Mouse (Mus musculus): ENCODE data around the gene Ttll9. TPM values are rescaled to one million over a fixed set of nuclear protein-coding genes. Genes with fewer than 3 reads are reported as not detected.

Gene Ttll9
- polyA plus RNA-seq, 1 experiment from 2014 or later: 1.6 TPM

GRCm38 (mm10) chr2:153009192-153009973 lies 47.1 kb downstream of the Ttll9 start:
- no peaks in the 10 kb centered on the region; the same call in none of the 2 replicates for H3K36me3 ChIP-seq (replicated peaks; ENCODE audit: control insufficient read depth, insufficient read depth, low read depth, low read length)
- WGBS: 93% methylated on average over 12 of the region's 12 CpGs
- H3K9ac ChIP-seq (replicated peaks; ENCODE audit: low read length): no peak overlapping the region
- H3K4me3 ChIP-seq (ENCODE audit: low read depth, low read length): no peak overlapping the region
- ATAC-seq (replicated peaks; ENCODE audit: insufficient number of reproducible peaks, low FRiP score, low TSS enrichment, low read depth): no peak
- no peaks in the 10 kb centered on the region for H3K27me3 ChIP-seq (ENCODE audit: control insufficient read depth, insufficient read depth, low read length)
- DNase-seq (ENCODE audit: low spot score): no peak
- H3K4me2 ChIP-seq (ENCODE audit: low read depth, low read length): no peak overlapping the region
- no peak overlapping the region for H3K27ac ChIP-seq (replicated peaks; ENCODE audit: low read depth, low read length)
- peaks cover 3% of the 10 kb centered on the region; the same call in 1 of the 2 replicates for H3K4me1 ChIP-seq (ENCODE audit: control insufficient read depth, insufficient read depth, low read length)
- H3K9me3 ChIP-seq (replicated peaks; ENCODE audit: control insufficient read depth, low read length): no peaks in the 10 kb centered on the region

DNA sequence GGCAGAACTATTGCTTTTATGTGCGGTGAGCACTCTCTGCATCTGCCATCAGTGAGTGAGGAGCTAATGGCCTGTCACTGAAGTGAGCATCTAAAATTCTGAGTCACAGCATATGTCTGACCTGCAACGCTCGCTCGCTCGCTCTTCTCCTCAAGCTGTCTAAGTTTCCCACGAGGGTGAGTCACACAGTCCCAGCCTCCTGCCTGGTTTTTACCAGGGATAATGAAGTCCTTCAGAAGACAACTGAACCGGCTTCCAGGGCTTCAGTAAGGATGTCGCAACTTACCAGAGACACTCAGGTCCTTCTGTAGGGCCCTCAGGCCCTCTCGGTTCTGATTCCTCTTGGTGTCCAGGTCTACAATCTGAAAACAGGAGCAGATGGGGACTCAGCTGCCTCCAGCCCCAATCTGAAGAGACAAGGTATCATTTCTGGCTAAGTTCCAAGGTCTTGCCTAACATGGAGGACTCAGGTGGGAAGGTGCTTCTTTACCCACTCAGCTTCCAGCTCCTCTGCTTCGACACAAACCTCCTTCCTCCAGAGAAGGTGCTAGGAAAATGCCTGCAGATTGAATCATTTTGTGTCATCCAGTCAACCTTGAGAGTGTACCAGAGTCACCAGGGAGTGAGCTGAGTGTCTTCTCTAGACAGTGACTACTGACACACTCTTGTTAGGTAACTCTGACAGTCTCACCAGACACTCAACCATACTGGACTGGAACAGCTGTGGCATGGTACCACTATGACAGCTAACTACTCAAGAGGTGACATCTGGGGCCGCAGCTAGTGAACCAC lies 51.6 kb downstream of the Ttll9 start:
- peak overlapping the region; percentile 88 for H3K4me2 ChIP-seq (ENCODE audit: low read depth, low read length)
- ATAC-seq (replicated peaks; ENCODE audit: insufficient number of reproducible peaks, low FRiP score, low TSS enrichment, low read depth): no peak
- DNase-seq (ENCODE audit: low spot score): no peak
- no peak overlapping the region for H3K9ac ChIP-seq (replicated peaks; ENCODE audit: low read length)
- no peaks in the 10 kb centered on the region; the same call in none of the 2 replicates for H3K36me3 ChIP-seq (replicated peaks; ENCODE audit: control insufficient read depth, insufficient read depth, low read depth, low read length)
- 90% methylated on average over 11 of the region's 11 CpGs for WGBS
- no peaks in the 10 kb centered on the region for H3K9me3 ChIP-seq (replicated peaks; ENCODE audit: control insufficient read depth, low read length)
- no peak overlapping the region for H3K27ac ChIP-seq (replicated peaks; ENCODE audit: low read depth, low read length)
- peak overlapping the region; percentile 67 for H3K4me3 ChIP-seq (ENCODE audit: low read depth, low read length)
- no peaks in the 10 kb centered on the region for H3K27me3 ChIP-seq (ENCODE audit: control insufficient read depth, insufficient read depth, low read length)
- H3K4me1 ChIP-seq (ENCODE audit: control insufficient read depth, insufficient read depth, low read length): peaks cover 3% of the 10 kb centered on the region; the same call in 1 of the 2 replicates

DNA sequence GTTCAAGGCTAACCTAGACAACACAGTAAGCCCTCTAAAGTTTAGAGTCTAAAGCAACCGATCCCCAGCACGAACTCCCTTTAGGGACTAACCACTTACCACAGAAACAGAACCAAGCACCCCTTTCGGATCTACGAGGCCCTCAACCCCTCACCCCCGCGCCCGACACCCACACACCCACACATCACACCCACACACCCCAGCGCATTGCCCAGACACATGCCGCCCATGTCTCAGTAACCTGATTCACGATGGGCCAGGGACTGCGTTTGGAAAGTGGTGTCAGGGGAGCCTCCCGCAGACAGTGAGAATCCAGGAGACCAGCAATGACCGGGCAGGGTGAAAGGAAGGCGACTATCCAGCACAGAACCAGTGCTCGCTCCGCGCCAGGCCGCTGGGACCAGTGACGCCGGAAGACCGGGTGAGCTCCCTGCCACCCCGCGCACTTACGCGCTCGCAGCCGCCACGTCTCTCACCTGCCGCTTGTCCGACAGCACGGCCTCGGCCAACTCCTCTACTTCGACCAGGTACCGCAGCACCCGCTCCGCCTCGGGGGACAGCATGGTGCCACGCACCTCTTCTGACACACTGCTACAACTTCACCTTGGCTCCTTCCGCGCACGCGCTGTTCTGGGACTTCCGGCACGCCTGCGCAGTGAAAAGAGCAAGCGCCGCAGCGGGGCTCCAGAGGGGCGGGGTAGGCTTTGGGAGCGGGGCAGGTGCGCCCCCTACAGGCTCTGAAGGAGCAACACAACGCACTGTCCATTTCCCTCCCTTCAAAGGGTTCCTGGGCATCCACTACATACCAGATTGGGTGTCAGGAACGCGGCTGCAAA lies 52.7 kb downstream of the Ttll9 start, which contains the start of gene Pdrg1:
Gene Pdrg1 (minus strand): TSS at position 670 of the 836 bp plus-strand sequence.
- Histone ChIP-seq H3K4me2 (ENCODE audit: low read depth, low read length) (peak within 1 kb of the TSS; percentile 88), H3K36me3 (replicated peaks; ENCODE audit: control insufficient read depth, insufficient read depth, low read depth, low read length) (no peaks in the 10 kb centered on the region; the same call in none of the 2 replicates), H3K4me1 (ENCODE audit: control insufficient read depth, insufficient read depth, low read length) (peaks cover 3% of the 10 kb centered on the region; the same call in 1 of the 2 replicates), H3K4me3 (ENCODE audit: low read depth, low read length) (peak within 1 kb of the TSS; percentile 67), H3K27ac (replicated peaks; ENCODE audit: low read depth, low read length) (no peak within 1 kb of the TSS), H3K27me3 (ENCODE audit: control insufficient read depth, insufficient read depth, low read length) (no peaks in the 10 kb centered on the region), H3K9me3 (replicated peaks; ENCODE audit: control insufficient read depth, low read length) (no peaks in the 10 kb centered on the region), H3K9ac (replicated peaks; ENCODE audit: low read length) (peak within 1 kb of the TSS; percentile 63)
- DNase-seq (ENCODE audit: low spot score) (peak; percentile 96), ATAC-seq (replicated peaks; ENCODE audit: insufficient number of reproducible peaks, low FRiP score, low TSS enrichment, low read depth) (peak; percentile 94)
- WGBS: 1% methylated on average over 54 of the region's 54 CpGs

DNA sequence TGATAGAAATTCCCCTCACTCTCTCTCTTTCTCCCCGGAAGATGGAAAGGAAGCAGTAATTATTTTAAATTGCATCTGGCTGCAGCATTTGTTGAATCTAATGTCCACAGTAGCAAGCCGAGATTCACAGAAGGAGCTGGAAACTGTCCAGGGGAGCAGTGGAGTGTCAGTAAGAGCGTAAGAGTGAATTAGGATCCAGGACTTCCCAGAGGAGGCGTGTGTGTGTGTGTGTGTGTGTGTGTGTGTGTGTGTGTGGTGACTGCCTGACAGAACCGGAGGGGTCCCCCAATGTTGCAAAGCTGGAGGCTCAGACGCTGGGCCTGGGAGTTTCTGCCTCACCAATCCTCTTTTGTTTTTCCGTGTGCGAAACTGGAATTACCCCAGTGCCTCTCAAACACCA lies 53.5 kb downstream of the Ttll9 start:
- no peaks in the 10 kb centered on the region for H3K27me3 ChIP-seq (ENCODE audit: control insufficient read depth, insufficient read depth, low read length)
- H3K4me2 ChIP-seq (ENCODE audit: low read depth, low read length): no peak overlapping the region
- H3K9ac ChIP-seq (replicated peaks; ENCODE audit: low read length): no peak overlapping the region
- H3K36me3 ChIP-seq (replicated peaks; ENCODE audit: control insufficient read depth, insufficient read depth, low read depth, low read length): no peaks in the 10 kb centered on the region; the same call in 1 of the 2 replicates
- no peak overlapping the region for H3K4me3 ChIP-seq (ENCODE audit: low read depth, low read length)
- peaks cover 3% of the 10 kb centered on the region; the same call in 1 of the 2 replicates for H3K4me1 ChIP-seq (ENCODE audit: control insufficient read depth, insufficient read depth, low read length)
- DNase-seq (ENCODE audit: low spot score): no peak
- no peak for ATAC-seq (replicated peaks; ENCODE audit: insufficient number of reproducible peaks, low FRiP score, low TSS enrichment, low read depth)
- no peaks in the 10 kb centered on the region for H3K9me3 ChIP-seq (replicated peaks; ENCODE audit: control insufficient read depth, low read length)
- 45% methylated on average over 8 of the region's 8 CpGs for WGBS
- no peak overlapping the region for H3K27ac ChIP-seq (replicated peaks; ENCODE audit: low read depth, low read length)

- Histone ChIP-seq H3K9me3 (replicated peaks; ENCODE audit: control insufficient read depth, low read length) (no peaks in the 10 kb centered on the region), H3K9ac (replicated peaks; ENCODE audit: low read length) (no peak overlapping the region), H3K4me2 (ENCODE audit: low read depth, low read length) (no peak overlapping the region), H3K4me1 (ENCODE audit: control insufficient read depth, insufficient read depth, low read length) (peaks cover 3% of the 10 kb centered on the region; the same call in 1 of the 2 replicates), H3K27me3 (ENCODE audit: control insufficient read depth, insufficient read depth, low read length) (no peaks in the 10 kb centered on the region), H3K36me3 (replicated peaks; ENCODE audit: control insufficient read depth, insufficient read depth, low read depth, low read length) (no peaks in the 10 kb centered on the region; the same call in 1 of the 2 replicates), H3K27ac (replicated peaks; ENCODE audit: low read depth, low read length) (no peak overlapping the region), H3K4me3 (ENCODE audit: low read depth, low read length) (no peak overlapping the region)
- no peak for DNase-seq (ENCODE audit: low spot score)
- WGBS: 46% methylated on average over 5 of the region's 5 CpGs
- no peak for ATAC-seq (replicated peaks; ENCODE audit: insufficient number of reproducible peaks, low FRiP score, low TSS enrichment, low read depth)
These were observed 54.5 kb downstream of the Ttll9 start for GRCm38 (mm10) chr2:153016786-153017185.

DNA sequence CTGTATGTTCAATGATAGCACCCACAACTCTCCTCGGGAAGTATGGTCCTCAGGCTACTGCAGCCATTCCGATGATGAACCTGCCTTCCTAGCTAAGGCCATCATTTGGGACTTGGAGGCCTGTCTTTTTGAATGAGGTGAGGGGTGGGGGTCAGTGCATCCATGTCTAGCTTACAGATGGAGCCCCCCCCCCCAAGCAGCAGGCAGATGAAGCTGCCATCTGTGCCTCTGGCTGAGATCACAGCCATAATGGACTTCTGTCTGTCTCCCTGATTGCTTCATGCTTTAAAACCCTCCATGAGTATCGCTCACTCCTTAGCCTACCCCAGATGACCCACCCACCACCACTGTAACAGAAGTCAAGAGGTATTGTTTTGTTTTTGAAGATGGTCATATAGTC lies 57.1 kb downstream of the Ttll9 start:
- Histone ChIP-seq H3K27ac (replicated peaks; ENCODE audit: low read depth, low read length) (no peak overlapping the region), H3K4me2 (ENCODE audit: low read depth, low read length) (no peak overlapping the region), H3K9ac (replicated peaks; ENCODE audit: low read length) (no peak overlapping the region), H3K36me3 (replicated peaks; ENCODE audit: control insufficient read depth, insufficient read depth, low read depth, low read length) (no peaks in the 10 kb centered on the region), H3K27me3 (ENCODE audit: control insufficient read depth, insufficient read depth, low read length) (no peaks in the 10 kb centered on the region), H3K4me3 (ENCODE audit: low read depth, low read length) (no peak overlapping the region), H3K4me1 (ENCODE audit: control insufficient read depth, insufficient read depth, low read length) (no peaks in the 10 kb centered on the region; the same call in 1 of the 2 replicates), H3K9me3 (replicated peaks; ENCODE audit: control insufficient read depth, low read length) (no peaks in the 10 kb centered on the region)
- 88% methylated on average over 3 of the region's 3 CpGs for WGBS
- ATAC-seq (replicated peaks; ENCODE audit: insufficient number of reproducible peaks, low FRiP score, low TSS enrichment, low read depth): no peak
- no peak for DNase-seq (ENCODE audit: low spot score)

GRCm38 (mm10) chr2:153021163-153021562 lies 58.9 kb downstream of the Ttll9 start:
- Histone ChIP-seq H3K4me3 (ENCODE audit: low read depth, low read length) (no peak overlapping the region), H3K9ac (replicated peaks; ENCODE audit: low read length) (no peak overlapping the region), H3K27ac (replicated peaks; ENCODE audit: low read depth, low read length) (no peak overlapping the region), H3K4me2 (ENCODE audit: low read depth, low read length) (no peak overlapping the region), H3K27me3 (ENCODE audit: control insufficient read depth, insufficient read depth, low read length) (no peaks in the 10 kb centered on the region), H3K4me1 (ENCODE audit: control insufficient read depth, insufficient read depth, low read length) (no peaks in the 10 kb centered on the region), H3K36me3 (replicated peaks; ENCODE audit: control insufficient read depth, insufficient read depth, low read depth, low read length) (no peaks in the 10 kb centered on the region), H3K9me3 (replicated peaks; ENCODE audit: control insufficient read depth, low read length) (no peaks in the 10 kb centered on the region)
- DNase-seq (ENCODE audit: low spot score) (no peak), ATAC-seq (replicated peaks; ENCODE audit: insufficient number of reproducible peaks, low FRiP score, low TSS enrichment, low read depth) (no peak)
- 62% methylated on average over 3 of the region's 3 CpGs for WGBS
